Comparison of ENCODE assay signal across 7 mouse cellular contexts in the genomic region with DNA sequence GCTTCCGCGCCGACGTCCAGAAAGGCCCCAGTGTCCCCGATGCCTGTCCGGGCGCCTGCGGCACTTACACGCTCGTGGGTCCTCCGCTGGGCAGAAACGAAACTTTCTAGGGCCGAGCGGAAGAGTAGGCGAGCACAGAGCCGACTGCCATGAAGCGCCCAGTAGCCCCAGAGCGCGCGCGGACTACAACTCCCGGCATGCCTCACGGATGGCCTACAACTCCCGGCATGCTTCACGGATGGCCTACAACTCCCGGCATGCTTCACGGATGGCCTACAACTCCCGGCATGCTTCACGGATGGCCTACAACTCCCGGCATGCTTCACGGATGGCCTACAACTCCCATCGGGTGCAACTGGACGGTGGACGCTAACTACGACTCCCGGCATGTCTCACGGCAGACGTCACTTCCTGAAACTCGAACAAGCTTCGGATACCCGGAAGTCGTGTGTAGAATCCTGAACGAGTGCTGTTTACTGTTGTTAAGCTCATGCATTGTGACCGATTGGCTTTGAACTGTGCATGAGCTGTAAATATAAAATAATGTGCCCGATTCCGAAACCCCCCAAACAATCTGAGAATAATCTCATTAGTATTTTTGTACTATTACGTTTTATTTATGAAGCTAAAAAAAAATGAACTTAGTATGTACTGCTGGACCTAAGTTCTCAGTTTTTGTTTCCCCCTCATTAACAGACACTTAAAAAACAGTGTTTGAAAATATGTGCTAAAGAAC. TPM values are rescaled to one million over a fixed set of nuclear protein-coding genes. Genes with fewer than 3 reads are reported as not detected.
DNase-seq lines count a peak whose midpoint lies in the region; ATAC-seq lines count a peak whose summit lies in the region.

A gene (minus strand): TSS at position 187 of the 736 bp plus-strand sequence.

- peak within 1 kb of the TSS; percentile 85 for H3K9ac ChIP-seq in intestine, embryonic 16.5 days (ENCODE audit: low read depth, low read length)
- H3K9ac ChIP-seq in midbrain, embryonic 11.5 days (ENCODE audit: low read length): peak within 1 kb of the TSS; percentile 79

- H3K27me3 ChIP-seq in intestine, embryonic 16.5 days (replicated peaks; ENCODE audit: control insufficient read depth, insufficient read depth, low read length): no peaks in the 10 kb centered on the region
- H3K27me3 ChIP-seq in midbrain, embryonic 11.5 days (ENCODE audit: control insufficient read depth, insufficient read depth, low read length): no peaks in the 10 kb centered on the region

- under 1% methylated on average over 47 of the region's 47 CpGs for WGBS in intestine, embryonic 16.5 days
- WGBS in midbrain, embryonic 11.5 days: under 1% methylated on average over 46 of the region's 47 CpGs

- H3K4me3 ChIP-seq in intestine, embryonic 16.5 days (ENCODE audit: low read length): peak within 1 kb of the TSS; percentile 83
- H3K4me3 ChIP-seq in midbrain, embryonic 11.5 days (ENCODE audit: low read depth, low read length): peak within 1 kb of the TSS; percentile 72

- peak; percentile 98 for DNase-seq in adrenal gland, adult 8-10 months
- DNase-seq in embryo, embryonic 9.5 days (ENCODE audit: extremely low spot score): peak; percentile 84
- DNase-seq in gastrocnemius, postnatal 4 days (ENCODE audit: low spot score in 2 of 2): peak; percentile 86 to 89
- peak; percentile 92 to 95 for DNase-seq in left cerebral cortex, postnatal 36 days (ENCODE audit: low spot score in 2 of 2)
- DNase-seq in midbrain, embryonic 11.5 days (ENCODE audit: low spot score, missing footprints): peak; percentile 96
- peak; percentile 98 for DNase-seq in skeletal muscle tissue, adult 2 months (ENCODE audit: low read depth, low spot score)

- intact Hi-C loops in left cerebral cortex, postnatal 36 days (cut with DNase I): no loop called here

- peak within 1 kb of the TSS; percentile 64 for H3K4me2 ChIP-seq in intestine, embryonic 16.5 days (ENCODE audit: low read depth, low read length)
- peak within 1 kb of the TSS; percentile 86 for H3K4me2 ChIP-seq in midbrain, embryonic 11.5 days

- no peaks in the 10 kb centered on the region for H3K9me3 ChIP-seq in intestine, embryonic 16.5 days (ENCODE audit: control insufficient read depth, low read length)
- H3K9me3 ChIP-seq in midbrain, embryonic 11.5 days (ENCODE audit: control insufficient read depth, low read length): no peaks in the 10 kb centered on the region

- H3K4me1 ChIP-seq in intestine, embryonic 16.5 days (ENCODE audit: control insufficient read depth, insufficient read depth, low read length): peaks cover 10% of the 10 kb centered on the region
- H3K4me1 ChIP-seq in midbrain, embryonic 11.5 days (ENCODE audit: control insufficient read depth, insufficient read depth, low read length): peaks cover 12% of the 10 kb centered on the region

- peak; percentile 97 for ATAC-seq in intestine, embryonic 16.5 days
- ATAC-seq in midbrain, embryonic 11.5 days (ENCODE audit: low FRiP score): peak; percentile 97

- H3K27ac ChIP-seq in intestine, embryonic 16.5 days (ENCODE audit: low read length): peak within 1 kb of the TSS; percentile 93
- peak within 1 kb of the TSS; percentile 67; the same call in 1 of the 2 replicates for H3K27ac ChIP-seq in midbrain, embryonic 11.5 days (ENCODE audit: low read depth, low read length)

- H3K36me3 ChIP-seq in intestine, embryonic 16.5 days (ENCODE audit: control insufficient read depth, insufficient read depth, low read length): no peaks in the 10 kb centered on the region
- no peaks in the 10 kb centered on the region for H3K36me3 ChIP-seq in midbrain, embryonic 11.5 days (ENCODE audit: control insufficient read depth, insufficient read depth, low read length)

RNA-seq across cellular contexts. Expression of the gene that starts here (rescaled TPM):
- total RNA-seq in adrenal gland, adult 8-10 months (2022): 10 to 100 TPM; 49.2 to 64.3 (median 59.1) TPM
- 100 to 1,000 TPM; 130 to 141 TPM for total RNA-seq in gastrocnemius, postnatal 4 days (2021)
- polyA plus RNA-seq in intestine, embryonic 16.5 days (2015; fragmentation: Nextera tagmentation; extraction: Ambion mirVana): 8.5 and 11.4 TPM in 2 replicates
- total RNA-seq in left cerebral cortex, postnatal 36 days (2021): 10 to 100 TPM; 21.7 to 35.5 TPM
- polyA plus RNA-seq in midbrain, embryonic 11.5 days (2014; fragmentation: Nextera tagmentation; extraction: Ambion mirVana): 6.7 and 7.8 TPM in 2 replicates

Comparison
In these comparisons a context has a peak if more than half of its experiments do, and no peak if none do; other contexts are left out.
1. Peak in every context shown above with its lines: DNase-seq, ATAC-seq, H3K4me3 ChIP-seq and H3K27ac ChIP-seq.